Mouse (Mus musculus) embryonic facial prominence, embryonic 10.5 days (tissue): ENCODE measurements around the gene Slc36a1. TPM values are rescaled to one million over a fixed set of nuclear protein-coding genes. Genes with fewer than 3 reads are reported as not detected.
A peak's percentile ranks its signal among the peaks of the same experiment; 100 is the strongest.

ENCODE experiments used
- DNase-seq: peaks from one replicate; pipeline ENCODE4 v3.0.0-alpha.2; 2017; ENCODE audit warnings: low spot score
- H3K27ac ChIP-seq: fragments of 300-500 bp; sonication (generic); replicated peaks from 2 replicates; pipeline ENCODE4 v1.5.1; 2016; ENCODE audit warnings: mild to moderate bottlenecking
- H3K27me3 ChIP-seq: fragments of 300-500 bp; sonication (generic); replicated peaks from 2 replicates; pipeline ENCODE4 v1.6.1; 2016; ENCODE audit warnings: low read depth, mild to moderate bottlenecking; ENCODE audit not compliant: poor library complexity, severe bottlenecking
- H3K36me3 ChIP-seq: fragments of 300-500 bp; sonication (generic); replicated peaks from 2 replicates; pipeline ENCODE4 v1.6.1; 2016; ENCODE audit warnings: mild to moderate bottlenecking, moderate library complexity
- H3K4me1 ChIP-seq: fragments of 300-500 bp; sonication (generic); 2 replicates; pipeline ENCODE4 v1.6.1; 2016
- H3K4me3 ChIP-seq: fragments of 300-500 bp; sonication (generic); 2 replicates; pipeline ENCODE4 v1.5.1; 2016; ENCODE audit warnings: mild to moderate bottlenecking, moderate library complexity
- H3K9me3 ChIP-seq: fragments of 300-500 bp; sonication (generic); 2 replicates; pipeline ENCODE4 v1.6.1; 2016; ENCODE audit warnings: mild to moderate bottlenecking
- WGBS: fragments of 180-500 bp; shearing (Covaris S2); methylation state at CpG from one replicate; pipeline ENCODE4 v1.1.7; 2016; 5-methylcytosine and 5-hydroxymethylcytosine counted together
- polyA plus RNA-seq: library from polyadenylated mRNA; unstranded; fragments of >200 nt; fragmentation: Nextera tagmentation; extraction: Ambion mirVana; gene quantifications from 2 replicates; pipeline ENCODE4 v1.2.1, GENCODE M21; 2016

Slc36a1 gene
- 1.3 and 1.6 TPM in 2 replicates for polyA plus RNA-seq

DNA sequence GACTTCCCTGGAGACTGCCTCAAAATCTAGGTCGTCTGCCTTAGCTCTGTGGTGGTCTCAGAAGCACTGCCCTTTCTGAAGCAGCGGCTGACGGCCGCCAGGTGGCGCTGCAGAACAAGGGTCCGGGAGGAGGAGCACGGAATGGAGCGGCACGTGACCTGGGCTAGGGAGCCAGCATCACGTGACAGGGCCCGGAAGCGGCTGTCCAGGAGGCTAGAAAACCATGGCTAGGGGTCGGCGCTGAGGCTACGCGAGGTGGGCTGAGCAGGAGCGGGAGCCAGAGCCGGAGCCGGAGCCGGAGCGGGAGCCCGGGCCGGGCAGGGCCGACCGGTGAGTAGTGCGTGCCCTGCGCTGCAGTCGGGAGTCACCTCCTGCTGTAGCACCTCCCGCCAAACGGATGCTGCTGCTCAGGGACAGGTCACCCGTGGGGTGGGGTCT lies at the start of gene Slc36a1:
Slc36a1 (plus strand) TSS at position 192 of the 438 bp plus-strand sequence.
- H3K4me1 ChIP-seq: peaks cover 22% of the 10 kb centered on the region
- 0 out of 2 replicates have a peak, but pooled peaks cover 10% of the 10 kb centered on the region for H3K27me3 ChIP-seq
- no peaks in the 10 kb centered on the region for H3K9me3 ChIP-seq
- H3K27ac ChIP-seq: peak within 1 kb of the TSS; percentile 85
- DNase-seq: peak; percentile 97
- WGBS: under 1% methylated on average over 31 of the region's 31 CpGs
- H3K4me3 ChIP-seq: peak within 1 kb of the TSS; percentile 86
- H3K36me3 ChIP-seq: no peaks in the 10 kb centered on the region

DNA sequence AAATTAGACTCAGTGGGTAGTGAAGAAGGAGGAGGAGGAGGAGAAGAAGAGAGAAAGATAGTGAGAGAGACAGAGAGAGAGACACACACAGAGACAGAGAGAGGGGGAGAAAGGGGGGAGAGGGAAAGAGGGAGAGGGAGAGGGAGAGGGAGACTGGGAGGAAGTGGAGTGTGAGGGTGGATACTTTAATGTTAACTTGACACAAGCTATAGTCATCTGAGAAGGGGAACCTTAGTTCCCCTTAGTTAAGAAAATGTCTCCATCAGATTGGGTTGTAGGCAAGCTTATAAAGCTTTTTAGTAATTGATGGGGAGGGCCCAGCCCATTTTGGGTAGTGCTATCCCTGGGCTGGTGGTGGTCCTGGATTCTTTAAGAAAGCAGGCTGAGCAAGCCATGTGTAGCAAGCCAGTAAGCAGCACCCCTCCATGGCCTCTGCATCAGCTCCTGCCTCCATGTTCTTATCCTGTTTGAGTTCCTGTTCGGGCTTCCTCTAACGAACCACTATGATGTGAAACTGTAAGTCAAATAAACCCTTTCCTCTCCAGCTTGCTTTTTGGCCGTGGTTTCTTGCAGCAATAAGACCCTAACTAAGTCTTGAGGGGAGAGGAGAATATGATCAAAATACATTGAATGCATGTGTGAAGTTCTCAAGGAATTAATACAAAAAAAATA lies 49.6 kb upstream of the Slc36a1 start:
- H3K27ac ChIP-seq: no peak overlapping the region
- 71% methylated on average over 3 of the region's 3 CpGs for WGBS

DNA sequence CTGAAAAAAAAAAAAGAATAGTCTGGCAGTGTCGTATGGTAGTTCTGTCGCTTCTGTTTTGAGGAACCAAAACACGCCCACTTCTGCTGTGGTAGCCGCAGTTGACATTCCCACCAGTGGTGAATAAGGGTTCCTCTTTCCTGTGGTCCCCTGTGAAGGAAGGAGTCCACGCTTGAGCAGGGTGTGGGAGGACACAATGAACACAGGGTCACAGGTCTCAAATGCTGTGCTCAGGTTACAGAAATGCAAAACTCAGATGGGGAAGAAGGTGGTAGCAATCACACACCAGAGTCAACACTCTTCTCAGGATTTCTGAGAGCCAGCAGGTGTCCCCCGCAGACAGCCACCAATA lies 49.1 kb upstream of the Slc36a1 start:
- no peak overlapping the region for H3K4me3 ChIP-seq
- WGBS: 78% methylated on average over 6 of the region's 6 CpGs

More for the DNA sequence above, 49.6 kb upstream of the Slc36a1 start:
- DNase-seq: no peak
- H3K27me3 ChIP-seq: no peaks in the 10 kb centered on the region
- no peaks in the 10 kb centered on the region for H3K4me1 ChIP-seq
- no peaks in the 10 kb centered on the region for H3K9me3 ChIP-seq
- no peak overlapping the region for H3K4me3 ChIP-seq
- H3K36me3 ChIP-seq: no peaks in the 10 kb centered on the region

DNA sequence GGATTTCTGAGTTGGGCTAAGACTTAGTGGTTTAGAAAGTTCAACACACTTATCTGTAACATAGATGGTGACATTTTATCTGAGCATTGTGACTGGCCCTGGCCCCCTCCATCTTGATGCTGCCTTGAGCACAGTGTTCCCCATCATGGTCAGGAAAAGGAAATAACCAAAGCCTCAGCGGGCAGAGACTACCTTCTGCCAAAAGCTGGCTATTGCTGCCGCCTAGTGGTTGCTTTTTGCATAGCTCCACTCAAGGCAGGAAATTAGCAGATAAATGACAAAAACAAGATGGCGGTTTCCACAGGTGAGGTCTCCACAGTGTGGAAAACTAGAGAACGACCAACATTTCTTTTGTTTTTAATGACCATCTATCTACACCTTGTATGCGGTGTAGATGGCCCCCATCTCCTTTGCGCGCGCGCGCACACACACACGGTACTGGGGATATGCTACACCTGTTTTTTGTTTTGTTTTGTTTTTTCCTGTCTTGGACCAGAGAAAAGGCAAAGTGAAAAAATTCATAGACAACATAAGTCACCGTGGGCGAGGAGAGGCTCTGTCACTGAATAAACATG lies 45.3 kb upstream of the Slc36a1 start:
- 52% methylated on average over 13 of the region's 13 CpGs for WGBS
- peak; percentile 79 for DNase-seq
- Histone ChIP-seq H3K27me3 (no peaks in the 10 kb centered on the region), H3K36me3 (no peaks in the 10 kb centered on the region), H3K4me3 (no peak overlapping the region), H3K4me1 (no peaks in the 10 kb centered on the region), H3K27ac (no peak overlapping the region), H3K9me3 (no peaks in the 10 kb centered on the region)

More for the DNA sequence above, 49.1 kb upstream of the Slc36a1 start:
- H3K9me3 ChIP-seq: no peaks in the 10 kb centered on the region
- no peaks in the 10 kb centered on the region for H3K36me3 ChIP-seq
- DNase-seq: no peak
- no peaks in the 10 kb centered on the region for H3K4me1 ChIP-seq
- H3K27me3 ChIP-seq: no peaks in the 10 kb centered on the region
- H3K27ac ChIP-seq: no peak overlapping the region

DNA sequence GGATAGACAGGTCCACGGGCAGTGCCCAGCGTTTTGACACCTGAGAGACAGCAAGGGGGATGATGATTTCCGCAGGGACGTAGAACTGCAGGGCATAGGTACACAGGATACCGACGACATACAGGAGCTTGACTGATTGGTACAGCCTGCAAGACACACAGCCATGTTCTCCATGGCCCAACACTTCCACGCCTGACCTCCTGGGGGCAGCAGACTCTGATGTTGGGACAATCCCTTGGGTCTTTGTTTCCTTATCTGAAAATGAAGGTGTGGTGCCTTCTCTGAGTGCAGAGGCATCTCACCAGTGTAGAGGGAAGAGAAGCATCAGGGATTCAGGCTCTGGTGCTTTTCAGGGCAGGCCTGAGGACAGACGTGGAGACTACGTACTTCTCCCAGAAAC lies 41.5 kb upstream of the Slc36a1 start:
- Histone ChIP-seq H3K9me3 (no peaks in the 10 kb centered on the region), H3K36me3 (no peaks in the 10 kb centered on the region), H3K4me1 (no peaks in the 10 kb centered on the region), H3K27me3 (no peaks in the 10 kb centered on the region), H3K27ac (no peak overlapping the region), H3K4me3 (no peak overlapping the region)
- 49% methylated on average over 9 of the region's 9 CpGs for WGBS
- peak; percentile 55 for DNase-seq

DNA sequence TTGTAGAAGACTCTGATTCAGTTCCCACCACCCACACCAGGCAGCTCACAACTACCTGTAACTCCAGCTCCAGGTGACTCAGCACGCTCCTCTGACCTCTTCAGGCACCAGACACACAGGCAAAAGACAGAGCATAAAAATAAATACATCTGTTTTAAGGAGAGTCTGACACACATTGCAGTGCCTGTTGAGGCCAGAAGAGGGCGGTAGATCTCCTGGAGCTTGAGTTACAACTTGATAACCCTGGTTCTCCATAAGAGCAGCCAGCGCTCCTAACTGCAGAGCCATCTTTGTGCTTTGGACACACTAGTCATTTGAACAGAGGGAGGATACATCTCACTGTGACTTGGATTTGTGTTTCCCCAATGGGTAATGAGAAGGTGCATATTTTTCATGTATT lies 39.4 kb upstream of the Slc36a1 start:
- H3K27me3 ChIP-seq: no peaks in the 10 kb centered on the region
- H3K4me3 ChIP-seq: no peak overlapping the region
- H3K27ac ChIP-seq: no peak overlapping the region
- H3K36me3 ChIP-seq: no peaks in the 10 kb centered on the region
- peak; percentile 40 for DNase-seq
- H3K9me3 ChIP-seq: no peaks in the 10 kb centered on the region
- WGBS: 44% methylated on average over 3 of the region's 3 CpGs
- H3K4me1 ChIP-seq: no peaks in the 10 kb centered on the region

DNA sequence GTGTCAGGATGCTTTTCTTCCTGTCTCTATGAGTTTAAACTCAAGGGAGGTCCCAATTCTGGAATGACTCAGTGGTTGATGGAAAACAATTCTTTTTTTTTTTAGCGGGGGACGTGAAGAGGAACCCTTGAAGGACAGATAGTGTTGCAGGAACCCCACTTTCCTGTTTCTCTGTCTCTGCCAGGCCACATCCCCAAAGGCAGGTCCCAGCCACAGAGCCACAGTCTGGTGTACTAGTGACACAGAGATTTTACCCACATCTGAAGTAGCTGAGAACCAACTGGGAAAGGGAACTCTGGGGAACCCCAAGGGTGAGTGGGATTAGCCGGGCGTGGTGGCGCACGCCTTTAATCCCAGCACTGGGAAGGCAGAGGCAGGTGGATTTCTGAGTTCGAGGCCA lies 38.4 kb upstream of the Slc36a1 start:
- no peak for DNase-seq

DNA sequence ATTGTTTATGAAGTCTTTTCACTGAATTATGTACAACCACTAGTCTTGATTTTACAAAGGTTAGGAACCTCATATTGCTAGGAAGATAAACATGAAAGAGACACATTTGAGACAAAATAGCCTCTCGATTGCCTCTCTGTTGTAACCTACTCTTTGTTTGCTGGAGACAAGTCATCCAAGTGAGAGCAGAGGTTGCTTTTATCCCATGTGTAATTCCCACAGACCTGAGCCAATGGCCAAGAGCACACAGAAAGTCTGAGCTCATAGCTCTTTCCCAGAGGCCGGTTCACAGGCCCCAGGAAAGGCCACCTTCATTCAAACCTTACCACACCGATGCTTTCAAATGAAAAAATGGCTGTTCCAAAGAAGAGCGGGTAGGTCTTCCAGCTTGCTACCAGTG lies 35.6 kb upstream of the Slc36a1 start:
- no peak overlapping the region for H3K27ac ChIP-seq
- WGBS: 92% methylated on average over 4 of the region's 4 CpGs
- H3K36me3 ChIP-seq: no peaks in the 10 kb centered on the region
- no peak for DNase-seq
- H3K27me3 ChIP-seq: no peaks in the 10 kb centered on the region
- H3K4me1 ChIP-seq: no peaks in the 10 kb centered on the region
- no peaks in the 10 kb centered on the region for H3K9me3 ChIP-seq
- H3K4me3 ChIP-seq: no peak overlapping the region

More for the DNA sequence above, 38.4 kb upstream of the Slc36a1 start:
- H3K4me1 ChIP-seq: no peaks in the 10 kb centered on the region
- no peaks in the 10 kb centered on the region for H3K27me3 ChIP-seq
- H3K9me3 ChIP-seq: no peaks in the 10 kb centered on the region
- 92% methylated on average over 7 of the region's 7 CpGs for WGBS
- H3K4me3 ChIP-seq: no peak overlapping the region
- H3K27ac ChIP-seq: no peak overlapping the region
- no peaks in the 10 kb centered on the region for H3K36me3 ChIP-seq

DNA sequence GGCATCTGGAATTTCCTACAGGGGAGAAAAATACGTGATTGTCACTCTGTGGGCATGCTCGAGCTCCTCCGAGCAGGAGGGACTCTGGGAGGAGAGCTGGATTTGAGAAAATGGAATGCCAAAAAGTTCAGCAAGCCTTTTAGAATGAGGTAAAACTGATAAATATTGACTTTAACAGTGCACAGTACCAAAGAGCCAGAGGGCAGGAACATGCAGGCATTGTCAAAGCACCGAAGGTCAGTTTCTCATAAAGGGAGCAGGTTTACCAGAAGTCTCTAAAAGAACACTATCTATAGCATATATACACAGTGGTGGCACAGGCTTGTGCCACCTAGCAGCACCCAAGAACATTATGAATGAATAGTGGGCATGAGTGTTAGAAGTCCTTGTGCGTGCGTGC lies 35.2 kb upstream of the Slc36a1 start:
- Histone ChIP-seq H3K36me3 (no peaks in the 10 kb centered on the region), H3K27ac (no peak overlapping the region), H3K4me3 (no peak overlapping the region), H3K9me3 (no peaks in the 10 kb centered on the region), H3K4me1 (no peaks in the 10 kb centered on the region), H3K27me3 (no peaks in the 10 kb centered on the region)
- no peak for DNase-seq
- 86% methylated on average over 6 of the region's 6 CpGs for WGBS

DNA sequence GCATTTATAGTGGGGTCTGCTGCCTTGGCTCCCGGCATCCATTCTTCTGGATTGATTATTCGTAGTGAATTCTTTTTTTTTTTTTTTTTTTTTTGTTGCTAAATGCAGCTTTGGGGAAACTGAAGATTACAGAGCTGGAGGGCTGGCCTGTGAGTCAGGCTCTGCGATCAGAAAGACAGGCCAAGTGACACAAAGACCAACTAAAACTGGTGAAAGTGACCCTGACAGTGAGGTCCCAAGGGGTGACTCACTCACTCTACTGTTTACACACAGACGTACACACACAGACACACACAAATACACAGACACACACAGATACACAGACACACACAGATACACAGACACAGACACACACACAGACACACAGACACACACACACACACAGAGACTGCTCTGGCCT lies 33.6 kb upstream of the Slc36a1 start:
- no peak for DNase-seq
- no peak overlapping the region for H3K27ac ChIP-seq
- no peaks in the 10 kb centered on the region for H3K9me3 ChIP-seq
- H3K36me3 ChIP-seq: no peaks in the 10 kb centered on the region
- H3K27me3 ChIP-seq: no peaks in the 10 kb centered on the region
- no peak overlapping the region for H3K4me3 ChIP-seq
- H3K4me1 ChIP-seq: no peaks in the 10 kb centered on the region
- WGBS: 83% methylated on average over 4 of the region's 4 CpGs

DNA sequence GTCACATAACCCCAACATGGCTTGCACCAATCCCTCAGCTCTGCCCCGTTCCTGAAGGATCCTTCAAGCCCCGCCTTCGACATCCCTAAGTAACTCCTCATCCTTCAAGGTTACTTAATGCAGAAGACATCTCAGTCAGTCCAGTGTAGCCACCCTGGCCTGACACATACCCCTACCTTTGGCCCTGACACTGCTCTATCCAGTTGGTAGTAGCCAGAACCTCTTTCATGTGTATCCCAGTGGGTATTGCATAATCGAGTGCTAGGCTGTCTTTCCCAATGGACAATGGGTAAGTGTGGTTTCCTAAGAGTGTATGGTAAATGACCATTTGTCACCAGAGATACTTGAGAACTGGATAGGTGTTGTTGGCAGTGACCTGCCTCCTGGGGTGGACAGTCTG lies 25.3 kb upstream of the Slc36a1 start:
- H3K4me1 ChIP-seq: peaks cover 9% of the 10 kb centered on the region
- H3K9me3 ChIP-seq: no peaks in the 10 kb centered on the region
- H3K27me3 ChIP-seq: no peaks in the 10 kb centered on the region
- no peak overlapping the region for H3K27ac ChIP-seq
- H3K4me3 ChIP-seq: no peak overlapping the region
- DNase-seq: no peak
- WGBS: 85% methylated on average over 4 of the region's 4 CpGs
- no peaks in the 10 kb centered on the region for H3K36me3 ChIP-seq

DNA sequence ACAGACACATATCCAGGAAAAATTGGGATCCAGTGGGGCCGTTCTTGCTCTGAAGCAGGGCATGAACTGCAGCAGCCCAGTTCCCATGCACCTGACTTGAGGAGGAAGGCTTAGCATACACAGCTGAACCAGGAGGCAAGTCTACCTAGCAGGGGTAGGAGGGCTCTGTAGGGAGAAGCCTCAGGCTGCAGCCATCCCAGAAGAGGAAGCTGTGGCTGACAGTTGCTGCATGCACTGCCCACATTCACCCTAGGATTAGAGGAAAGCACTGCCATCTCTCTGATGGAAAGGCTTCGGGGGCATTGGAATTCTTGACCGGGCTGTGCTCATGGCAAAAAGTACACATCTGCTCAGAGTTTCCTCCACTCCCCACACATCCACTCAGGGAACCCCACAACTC lies 24.3 kb upstream of the Slc36a1 start:
- Histone ChIP-seq H3K36me3 (no peaks in the 10 kb centered on the region), H3K4me3 (no peak overlapping the region), H3K27ac (no peak overlapping the region), H3K4me1 (peaks cover 19% of the 10 kb centered on the region), H3K9me3 (no peaks in the 10 kb centered on the region), H3K27me3 (0 out of 2 replicates have a peak, but pooled peaks cover 6% of the 10 kb centered on the region)
- WGBS: 92% methylated on average over 3 of the region's 3 CpGs
- no peak for DNase-seq

DNA sequence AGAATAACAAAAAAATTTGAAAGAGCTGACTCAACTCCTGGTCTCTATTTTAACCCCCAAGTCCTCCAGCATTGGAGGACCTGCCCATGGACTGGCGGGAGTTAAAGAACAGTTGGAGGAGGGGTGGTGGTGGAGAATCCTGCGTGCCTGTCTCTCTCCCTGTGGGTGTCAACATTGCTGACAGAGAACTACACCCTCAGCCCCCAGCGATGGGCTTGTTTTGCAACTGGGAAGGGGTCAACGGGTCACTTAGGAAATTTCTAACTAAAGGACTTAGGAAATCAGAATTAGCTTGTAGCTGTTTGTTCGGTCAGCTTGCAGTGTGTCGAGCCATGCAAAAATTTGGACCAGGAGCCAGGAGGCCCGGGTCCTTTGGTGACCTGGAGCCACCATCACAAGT lies 21.0 kb upstream of the Slc36a1 start:
- WGBS: 38% methylated on average over 7 of the region's 7 CpGs
- H3K27ac ChIP-seq: no peak overlapping the region; the same call in 1 of the 2 replicates
- no peak for DNase-seq

More for the DNA sequence above, 21.0 kb upstream of the Slc36a1 start:
- Histone ChIP-seq H3K4me3 (no peak overlapping the region), H3K4me1 (peaks cover 20% of the 10 kb centered on the region), H3K36me3 (no peaks in the 10 kb centered on the region), H3K9me3 (no peaks in the 10 kb centered on the region), H3K27me3 (0 out of 2 replicates have a peak, but pooled peaks cover 6% of the 10 kb centered on the region)
